Mouse (Mus musculus) left cerebral cortex, postnatal 36 days (tissue): ENCODE results near the gene Usp49. TPM values are rescaled to one million over a fixed set of nuclear protein-coding genes. Genes with fewer than 3 reads are reported as not detected.

ENCODE experiments used
- DNase-seq, 2 experiments: peaks; one replicate each; pipeline ENCODE4 v3.0.0; 2021 to 2022; ENCODE audit warnings: low spot score in 2 of 2, mixed read lengths in 1 of 2
- intact Hi-C: fragments of 180-260 bp; cut with DNase I; formaldehyde crosslinking; loops from one replicate; pipeline ENCODE4 v1.15.1; 2025
- total RNA-seq, 2 experiments: library from RNA; stranded (reverse); gene quantifications; 2 replicates each; pipeline ENCODE4 v1.2.3; 2021

The Usp49 gene
- total RNA-seq, 2 experiments from 2014 or later, result 10.6 to 13.5 TPM

DNA sequence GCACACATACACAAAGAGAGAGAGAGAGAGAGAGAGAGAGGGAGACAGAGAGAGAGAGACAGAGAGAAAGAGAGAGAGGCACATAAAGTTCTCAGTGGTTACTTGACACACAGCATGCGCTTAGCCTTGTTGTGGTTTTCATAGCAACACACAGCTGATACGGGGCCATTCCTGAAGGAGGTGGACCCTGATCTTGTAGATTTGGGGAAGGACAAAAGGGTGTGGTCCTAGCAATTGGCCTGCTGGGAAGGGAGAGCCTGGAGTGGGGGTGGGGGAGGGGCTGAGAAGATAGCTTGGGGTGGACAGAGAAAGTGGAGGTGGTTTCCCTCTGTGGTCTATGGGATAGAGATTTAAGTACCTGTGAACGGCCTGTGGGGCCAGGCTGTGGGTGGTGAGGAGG is 79.5 kb downstream of the Usp49 start:
- no peak for DNase-seq

DNA sequence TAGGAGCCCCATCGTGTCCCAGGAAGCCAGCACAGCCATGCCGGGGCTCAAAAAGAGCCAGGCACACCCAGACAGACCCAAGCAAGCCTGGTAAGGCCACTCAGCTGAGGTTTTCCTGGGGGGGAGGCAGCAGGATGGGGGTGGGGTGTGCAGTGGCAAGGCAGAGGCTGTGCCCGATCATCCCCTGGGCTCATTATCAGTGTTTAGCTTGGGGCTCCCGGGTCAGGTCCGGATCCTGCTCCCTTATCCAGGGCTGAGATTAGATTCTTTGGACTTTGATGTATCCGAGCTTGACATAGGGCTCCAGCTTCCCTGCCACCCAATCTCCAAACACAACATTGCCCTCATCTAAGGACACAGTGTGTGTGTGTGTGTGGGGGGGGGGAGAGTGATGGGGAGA is 81.4 kb downstream of the Usp49 start:
- intact Hi-C loops, result no loop called here
- no peak for DNase-seq

More for the DNA sequence above, 79.5 kb downstream of the Usp49 start:
- intact Hi-C loops, result no loop called here

DNA sequence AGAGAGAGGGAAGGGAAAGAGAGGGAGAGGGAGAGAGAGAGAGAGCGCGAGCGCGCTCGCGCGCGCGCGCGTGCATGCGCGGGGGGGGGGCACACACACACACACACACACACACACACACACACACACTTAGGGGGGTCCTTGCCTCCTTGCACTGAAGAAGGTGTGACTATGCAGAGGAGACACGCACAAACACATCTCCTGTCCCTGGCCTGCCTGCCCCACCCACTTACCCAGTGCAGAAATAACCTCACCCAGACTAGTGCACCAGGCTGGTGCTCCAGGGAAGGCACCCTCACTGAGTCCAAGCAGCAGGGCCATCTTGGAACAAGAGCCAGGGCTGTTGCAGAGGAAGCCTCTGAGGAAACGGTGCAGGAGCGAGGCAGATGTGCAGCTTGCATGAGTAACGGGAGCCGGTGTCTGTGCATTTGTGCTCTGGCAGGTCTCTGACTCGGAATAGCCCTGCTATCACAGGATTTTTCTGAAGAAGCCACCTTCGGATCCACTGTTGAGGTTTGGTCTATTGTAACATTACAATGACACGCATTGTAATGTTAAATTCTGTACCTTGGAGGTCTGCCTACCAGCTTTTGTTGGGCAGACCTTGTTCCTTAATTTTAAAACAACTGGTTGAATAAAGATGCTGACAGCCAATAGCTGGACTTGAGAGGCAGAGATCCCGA is 82.5 kb downstream of the Usp49 start:
- intact Hi-C loops, result no loop called here

DNA sequence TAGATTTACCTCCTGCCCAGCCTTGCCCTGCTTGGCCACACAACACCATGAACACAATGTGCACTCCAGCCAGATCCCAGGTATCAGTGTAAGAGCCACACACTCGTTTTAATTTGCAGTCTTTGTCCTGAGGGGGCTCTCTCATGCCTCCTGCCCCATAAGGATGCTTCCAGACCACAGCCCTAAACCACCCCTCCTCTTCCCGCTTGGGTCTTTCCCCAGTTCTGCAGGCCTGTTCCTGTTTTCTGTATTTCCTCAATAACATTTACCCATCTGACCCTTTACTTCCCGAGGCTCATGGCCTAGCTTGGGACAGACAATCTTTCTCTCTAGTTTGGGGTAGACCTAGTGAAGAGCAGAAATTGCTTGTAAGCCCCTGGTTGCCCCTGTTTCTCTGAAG is 84.5 kb downstream of the Usp49 start:
- intact Hi-C loops, result no loop called here
- no peak for DNase-seq

More for the DNA sequence above, 82.5 kb downstream of the Usp49 start:
- DNase-seq, result no peak

DNA sequence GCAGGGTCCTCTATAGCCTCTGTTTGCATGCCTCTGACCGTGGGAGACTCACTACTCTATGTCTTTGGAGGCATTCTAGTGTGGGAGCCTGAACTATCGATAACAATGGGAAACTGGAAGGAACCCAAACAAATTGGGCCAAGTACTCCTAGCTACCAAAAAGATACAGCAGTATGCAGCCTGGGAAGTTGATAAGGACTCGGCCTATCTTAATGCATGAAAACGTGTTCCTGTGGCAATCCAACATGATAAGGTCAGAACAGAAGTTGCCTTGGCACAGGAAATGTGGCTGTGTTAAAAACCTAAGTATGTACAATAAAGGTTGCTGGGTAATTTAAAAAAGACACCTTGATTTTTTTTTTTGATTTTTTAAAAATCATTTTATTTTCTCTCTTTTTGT is 90.7 kb downstream of the Usp49 start:
- intact Hi-C loops, result no loop called here
- no peak for DNase-seq

DNA sequence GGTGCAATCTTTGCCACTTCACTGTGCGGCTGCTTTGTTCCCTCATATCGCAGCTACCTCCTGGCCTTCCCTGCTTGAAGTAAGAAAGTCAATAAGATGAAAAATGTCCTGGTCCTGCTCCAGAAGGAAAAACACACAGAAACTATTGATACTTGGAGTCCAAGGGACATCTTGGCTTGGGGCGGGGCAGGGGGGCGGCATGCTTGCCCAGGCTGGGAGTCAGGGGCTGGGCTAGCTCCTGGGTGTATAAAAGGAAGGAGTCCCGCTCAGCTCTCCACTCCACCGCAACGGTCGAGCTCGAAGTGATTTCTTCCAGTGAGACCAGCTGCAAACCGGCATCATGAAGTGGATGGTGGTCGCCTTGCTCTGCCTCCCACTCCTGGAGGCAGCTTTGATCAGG is 96.1 kb downstream of the Usp49 start, which contains the start of gene Pgc:
Gene Pgc (plus strand): TSS at position 277 of the 400 bp plus-strand sequence.
- intact Hi-C loops, result no loop called here

DNA sequence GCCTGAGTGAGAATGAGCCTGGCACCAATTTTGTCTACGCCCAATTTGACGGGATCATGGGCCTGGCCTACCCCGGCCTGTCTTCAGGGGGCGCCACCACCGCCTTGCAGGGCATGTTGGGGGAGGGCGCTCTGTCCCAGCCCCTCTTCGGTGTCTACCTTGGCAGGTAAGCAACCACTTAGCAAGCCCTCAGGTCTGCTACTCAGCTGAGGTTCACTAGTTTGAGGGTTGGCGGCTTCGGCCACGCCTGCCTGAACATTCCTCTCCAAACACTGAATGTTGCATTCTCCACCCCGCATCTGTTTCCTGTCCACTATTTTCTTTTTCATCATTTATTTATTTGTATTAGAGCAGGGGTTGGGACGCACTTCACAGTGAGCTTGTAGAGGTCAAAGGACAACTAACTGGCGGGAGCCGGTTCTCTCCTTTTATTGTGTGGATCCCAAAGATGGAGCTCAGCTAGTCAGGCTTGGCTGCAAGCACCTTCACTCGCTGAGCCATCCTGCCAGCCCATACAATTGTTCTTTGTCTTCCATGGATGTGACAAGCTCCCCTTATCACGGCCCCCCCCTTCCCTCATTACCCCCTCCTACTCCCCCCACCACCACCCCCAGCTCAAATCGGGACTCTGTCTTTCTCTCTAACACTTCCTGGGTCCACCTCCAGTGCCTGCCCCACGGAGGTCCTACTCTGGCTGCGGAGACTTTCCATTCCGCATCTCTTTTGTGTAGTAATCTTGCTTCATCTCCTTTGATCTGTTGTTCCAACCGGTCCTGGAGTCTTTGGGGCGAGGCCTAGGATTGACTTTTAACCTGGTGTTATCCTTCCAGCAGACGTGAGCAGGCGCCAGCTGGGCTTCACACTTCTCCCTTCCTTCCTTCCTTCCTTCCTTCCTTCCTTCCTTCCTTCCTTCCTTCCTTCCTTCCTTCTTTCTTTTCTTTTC is 100.4 kb downstream of the Usp49 start:
- intact Hi-C loops, result no loop called here
- no peak for DNase-seq

More for the DNA sequence above, 96.1 kb downstream of the Usp49 start, which contains the start of gene Pgc:
- no peak for DNase-seq

DNA sequence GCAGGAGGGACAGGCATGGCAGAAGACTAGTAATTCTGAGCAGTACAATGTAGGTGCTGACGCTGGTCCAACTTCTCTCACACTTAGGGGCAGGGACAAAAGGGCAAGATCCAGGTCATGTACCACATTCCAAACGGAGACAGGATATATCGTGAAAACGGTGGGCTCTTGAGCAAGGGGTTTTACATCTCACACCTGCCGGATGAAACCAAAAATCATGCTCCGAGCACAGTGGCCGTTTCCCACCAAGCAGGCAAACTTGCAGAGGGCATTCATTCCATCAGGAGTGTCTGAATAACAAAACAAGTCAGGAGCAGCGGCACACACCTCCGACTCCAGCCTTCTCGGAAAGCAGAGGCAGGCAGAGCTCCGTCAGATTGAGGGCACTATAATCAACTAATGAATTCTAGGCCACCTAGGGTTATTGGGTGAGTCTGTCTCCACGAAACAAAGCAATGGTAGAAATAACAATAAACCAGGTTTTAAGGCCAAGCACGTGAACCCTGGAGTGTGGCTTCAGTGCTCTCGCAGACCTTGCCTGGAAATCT is 105.1 kb downstream of the Usp49 start:
- intact Hi-C loops, result no loop called here
- no peak for DNase-seq

Other genes starting within 250 kb of the Usp49 start
- 1 to 10 TPM in 1 of 2 experiments, under 1 TPM in 1; 0.94 to 1.9 TPM for gene Guca1b, start 245.3 kb upstream of the Usp49 start, total RNA-seq
- under 1 TPM in 1 of 2 experiments, not detected in 1; 0.48 TPM for gene Guca1a, start 230.1 kb upstream of the Usp49 start, total RNA-seq
- gene AI661453, start 194.1 kb upstream of the Usp49 start, total RNA-seq, result under 1 TPM; 0.30 to 0.43 TPM
- not detected for gene 1700001C19Rik, start 193.3 kb upstream of the Usp49 start, total RNA-seq
- gene Taf8, start 128.4 kb upstream of the Usp49 start, total RNA-seq, result 10 to 100 TPM; 16.9 to 20.6 TPM
- 10 to 100 TPM; 30.1 to 34.9 TPM for gene Ccnd3, start 125.6 kb upstream of the Usp49 start, total RNA-seq
- 10 to 100 TPM; 17.5 to 18.1 TPM for gene Bysl, start 19.2 kb upstream of the Usp49 start, total RNA-seq
- gene Med20, start 19.1 kb upstream of the Usp49 start, total RNA-seq, result 10 to 100 TPM; 24.7 to 30.7 TPM
- gene Gm20517, start 19.1 kb upstream of the Usp49 start, total RNA-seq, result 1 to 10 TPM; 4.5 to 7.8 TPM
- gene Tomm6, start 57.7 kb downstream of the Usp49 start, total RNA-seq, result 100 to 1,000 TPM; 206 to 219 TPM
- 10 to 100 TPM; 29.8 to 31.6 TPM for gene Frs3, start 58.3 kb downstream of the Usp49 start, total RNA-seq
- 1 to 10 TPM; 5.2 to 6.2 TPM for gene Gm21981, start 63.8 kb downstream of the Usp49 start, total RNA-seq
- 1 to 10 TPM; 3.0 to 3.5 TPM for gene Prickle4, start 64.0 kb downstream of the Usp49 start, total RNA-seq
- gene Pgc, start 96.2 kb downstream of the Usp49 start, total RNA-seq, result not detected
- 10 to 100 TPM; 10.6 to 12.0 TPM for gene Tfeb, start 106.3 kb downstream of the Usp49 start, total RNA-seq
- 1 to 10 TPM in 1 of 2 experiments, under 1 TPM in 1; 0.81 to 1.1 TPM for gene Mdfi, start 204.0 kb downstream of the Usp49 start, total RNA-seq